Mouse (Mus musculus) neural tube, embryonic 15.5 days (tissue): ENCODE data around the gene Stam2. TPM values are rescaled to one million over a fixed set of nuclear protein-coding genes. Genes with fewer than 3 reads are reported as not detected.

Experiments used
- ATAC-seq: fragments of 200-750 bp; cut with Nextera tagmentation; 2 replicates; pipeline ENCODE4 v1.8.0; 2017; ENCODE audit warnings: mild to moderate bottlenecking, moderate TSS enrichment, moderate library complexity; ENCODE audit not compliant: low FRiP score
- H3K27ac ChIP-seq: fragments of 300-500 bp; sonication (generic); replicated peaks from 2 replicates; pipeline ENCODE4 v1.5.1; 2015; ENCODE audit warnings: mild to moderate bottlenecking, inconsistent platforms
- H3K27me3 ChIP-seq: fragments of 300-500 bp; sonication (generic); replicated peaks from 2 replicates; pipeline ENCODE4 v1.6.1; 2015; ENCODE audit warnings: inconsistent platforms
- H3K36me3 ChIP-seq: fragments of 300-500 bp; sonication (generic); 2 replicates; pipeline ENCODE4 v1.6.1; 2015; ENCODE audit warnings: inconsistent platforms
- H3K4me1 ChIP-seq: fragments of 300-500 bp; sonication (generic); 2 replicates; pipeline ENCODE4 v1.6.1; 2015; ENCODE audit warnings: inconsistent platforms
- H3K4me2 ChIP-seq: fragments of 300-500 bp; sonication (generic); 2 replicates; pipeline ENCODE4 v1.6.1; 2015; ENCODE audit warnings: inconsistent platforms, mild to moderate bottlenecking, moderate library complexity
- H3K4me3 ChIP-seq: fragments of 300-500 bp; sonication (generic); replicated peaks from 2 replicates; pipeline ENCODE4 v1.5.1; 2015; ENCODE audit warnings: mild to moderate bottlenecking, inconsistent platforms
- H3K9ac ChIP-seq: fragments of 300-500 bp; sonication (generic); replicated peaks from 2 replicates; pipeline ENCODE4 v1.6.1; 2015; ENCODE audit warnings: mild to moderate bottlenecking, inconsistent platforms
- H3K9me3 ChIP-seq: fragments of 300-500 bp; sonication (generic); replicated peaks from 2 replicates; pipeline ENCODE4 v1.6.1; 2016; ENCODE audit warnings: inconsistent platforms
- WGBS: fragments of 180-500 bp; shearing (Covaris S2); methylation state at CpG from one replicate; pipeline ENCODE4 v1.1.7; 2015; ENCODE audit warnings: mixed read lengths; 5-methylcytosine and 5-hydroxymethylcytosine counted together
- polyA plus RNA-seq: library from polyadenylated mRNA; unstranded; fragments of >200 nt; fragmentation: Nextera tagmentation; extraction: Ambion mirVana; gene quantifications from 2 replicates; pipeline ENCODE4 v1.2.1, GENCODE M21; 2015

Gene Stam2
- polyA plus RNA-seq, 1 experiment from 2014 or later, result 34.5 TPM

- Histone ChIP-seq H3K9me3 (no peaks in the 10 kb centered on the region), H3K4me1 (0 out of 2 replicates have a peak, but pooled peaks cover 2% of the 10 kb centered on the region), H3K4me3 (no peak overlapping the region), H3K9ac (no peak overlapping the region), H3K4me2 (no peak overlapping the region), H3K27ac (no peak overlapping the region), H3K27me3 (no peaks in the 10 kb centered on the region), H3K36me3 (no peaks in the 10 kb centered on the region)
- no peak for ATAC-seq
- WGBS, result 33% methylated on average over 10 of the region's 10 CpGs
These were observed 16.5 kb upstream of the Stam2 start for GRCm38 (mm10) chr2:52758627-52759026.

DNA sequence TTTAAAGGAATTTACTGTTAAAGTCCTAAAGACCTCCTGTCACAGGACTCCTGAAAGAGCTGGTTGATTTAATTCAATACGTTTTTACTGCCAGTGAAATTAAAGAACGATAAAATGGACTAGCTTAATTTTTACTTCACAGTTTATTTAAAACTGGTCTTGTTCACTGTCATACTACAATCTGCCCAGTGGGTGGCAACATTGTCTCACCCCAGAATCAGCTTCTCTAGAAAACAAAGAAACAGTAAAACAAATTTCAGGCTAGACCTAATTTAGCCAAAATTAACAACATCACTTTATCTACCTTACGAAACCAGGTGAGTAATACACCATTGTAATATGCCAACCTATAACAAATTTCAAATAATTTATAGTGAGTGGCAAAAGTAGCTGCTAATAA lies 14.6 kb upstream of the Stam2 start:
- no peak overlapping the region for H3K4me2 ChIP-seq
- ATAC-seq, result no peak

GRCm38 (mm10) chr2:52753573-52754317 lies 11.7 kb upstream of the Stam2 start:
- Histone ChIP-seq H3K27ac (no peak overlapping the region), H3K27me3 (no peaks in the 10 kb centered on the region), H3K9ac (no peak overlapping the region), H3K4me3 (no peak overlapping the region), H3K4me1 (0 out of 2 replicates have a peak, but pooled peaks cover 2% of the 10 kb centered on the region), H3K36me3 (no peaks in the 10 kb centered on the region), H3K4me2 (no peak overlapping the region), H3K9me3 (no peaks in the 10 kb centered on the region)
- WGBS, result 35% methylated on average over 3 of the region's 3 CpGs
- no peak for ATAC-seq

More for the DNA sequence above, 14.6 kb upstream of the Stam2 start:
- no peak overlapping the region for H3K9ac ChIP-seq
- no peaks in the 10 kb centered on the region for H3K9me3 ChIP-seq
- H3K4me1 ChIP-seq, result 0 out of 2 replicates have a peak, but pooled peaks cover 2% of the 10 kb centered on the region
- no peak overlapping the region for H3K27ac ChIP-seq
- no peak overlapping the region for H3K4me3 ChIP-seq
- no peaks in the 10 kb centered on the region for H3K36me3 ChIP-seq
- 15% methylated on average over 3 of the region's 3 CpGs for WGBS
- no peaks in the 10 kb centered on the region for H3K27me3 ChIP-seq

DNA sequence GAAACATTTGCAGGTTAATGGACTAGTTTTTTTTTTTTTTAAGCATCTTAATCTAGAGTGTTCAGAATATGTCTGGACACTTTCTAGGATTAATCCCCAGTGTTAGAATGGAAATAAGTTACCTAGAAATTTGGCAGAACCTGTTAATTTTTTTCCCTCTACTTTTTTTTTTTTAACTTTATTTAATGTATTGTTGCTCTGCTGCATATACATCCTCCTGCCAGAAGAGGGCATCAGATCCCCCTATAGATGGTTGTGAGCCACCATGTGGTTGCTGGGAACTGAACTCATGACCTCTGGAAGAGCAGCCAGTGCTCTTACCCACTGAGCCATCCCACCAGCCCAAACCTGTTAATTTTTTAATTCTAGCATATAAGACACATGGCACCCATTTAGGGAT lies 2.0 kb upstream of the Stam2 start:
- ATAC-seq, result no peak
- no peak overlapping the region for H3K4me3 ChIP-seq
- no peaks in the 10 kb centered on the region for H3K27me3 ChIP-seq
- no peak overlapping the region for H3K27ac ChIP-seq
- H3K4me1 ChIP-seq, result peaks cover 12% of the 10 kb centered on the region
- H3K4me2 ChIP-seq, result no peak overlapping the region
- no peaks in the 10 kb centered on the region for H3K9me3 ChIP-seq
- H3K36me3 ChIP-seq, result no peaks in the 10 kb centered on the region
- no peak overlapping the region for H3K9ac ChIP-seq

DNA sequence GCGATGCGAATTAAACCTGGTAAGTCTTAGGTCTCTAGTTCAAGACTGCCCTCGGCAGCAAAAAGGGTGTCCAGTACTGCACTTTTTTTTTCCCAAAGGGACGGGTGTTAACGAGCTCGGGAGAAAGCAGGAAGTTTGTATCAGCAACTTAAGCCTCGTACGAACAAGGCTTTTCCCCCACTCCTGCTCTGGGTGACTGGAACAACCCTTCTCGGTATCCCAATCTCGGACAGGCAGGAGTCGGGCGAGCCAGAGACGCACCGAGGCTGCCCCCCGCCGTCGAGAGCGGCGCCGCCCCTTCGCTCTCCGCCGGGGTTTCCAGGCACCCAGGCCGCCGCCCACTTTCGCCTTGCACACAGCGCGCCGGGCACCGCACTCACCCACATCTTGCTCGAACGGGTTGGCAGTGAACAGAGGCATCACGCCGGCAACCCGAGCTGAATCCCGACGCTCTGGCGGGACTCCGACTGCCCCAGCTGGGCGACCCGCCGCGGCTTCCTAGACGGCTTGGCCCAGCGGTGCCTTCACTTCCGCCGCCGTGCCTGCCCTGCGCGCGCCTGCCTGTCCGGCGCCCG lies 313 bp downstream of the Stam2 start:
- peak overlapping the region; percentile 99 for H3K27ac ChIP-seq
- H3K4me3 ChIP-seq, result peak overlapping the region; percentile 95
- H3K36me3 ChIP-seq, result no peaks in the 10 kb centered on the region
- no peaks in the 10 kb centered on the region for H3K27me3 ChIP-seq
- ATAC-seq, result peak; percentile 92
- H3K4me1 ChIP-seq, result peaks cover 12% of the 10 kb centered on the region
- no peaks in the 10 kb centered on the region for H3K9me3 ChIP-seq
- peak overlapping the region; percentile 76 for H3K9ac ChIP-seq
- peak overlapping the region; percentile 67 for H3K4me2 ChIP-seq
- WGBS, result under 1% methylated on average over 54 of the region's 54 CpGs

DNA sequence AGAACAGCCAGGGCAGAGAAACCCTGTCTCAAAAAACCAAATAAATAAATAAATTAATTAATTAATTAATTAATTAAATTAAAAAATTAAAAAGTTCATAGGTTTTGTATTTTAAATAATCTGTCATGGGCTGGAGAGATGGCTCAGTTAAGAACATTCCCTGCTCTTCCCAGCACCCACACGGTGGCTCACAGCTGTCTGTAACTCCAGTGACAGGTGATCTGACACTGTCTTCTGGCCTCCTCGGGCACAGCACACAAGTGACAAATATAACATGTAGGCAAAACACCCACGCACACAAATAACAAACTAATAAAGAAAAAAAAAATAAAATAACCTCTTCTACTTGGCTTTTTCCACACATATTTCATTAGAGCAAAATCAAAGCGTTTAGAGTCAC lies 1.5 kb downstream of the Stam2 start:
- ATAC-seq, result no peak
- Histone ChIP-seq H3K36me3 (no peaks in the 10 kb centered on the region), H3K4me1 (peaks cover 12% of the 10 kb centered on the region), H3K27ac (no peak overlapping the region), H3K4me3 (no peak overlapping the region), H3K9ac (no peak overlapping the region), H3K4me2 (peak overlapping the region; percentile 3; the same call in 1 of the 2 replicates), H3K27me3 (no peaks in the 10 kb centered on the region), H3K9me3 (no peaks in the 10 kb centered on the region)
- 76% methylated on average over 4 of the region's 4 CpGs for WGBS

- no peak overlapping the region for H3K27ac ChIP-seq
- H3K9me3 ChIP-seq, result no peaks in the 10 kb centered on the region
- H3K4me3 ChIP-seq, result no peak overlapping the region
These were observed 7.6 kb downstream of the Stam2 start for GRCm38 (mm10) chr2:52734504-52734903.

GRCm38 (mm10) chr2:52733659-52734058 lies 8.4 kb downstream of the Stam2 start:
- Histone ChIP-seq H3K27me3 (no peaks in the 10 kb centered on the region), H3K27ac (no peak overlapping the region), H3K4me3 (no peak overlapping the region), H3K9me3 (no peaks in the 10 kb centered on the region), H3K36me3 (no peaks in the 10 kb centered on the region), H3K4me1 (no peaks in the 10 kb centered on the region), H3K4me2 (no peak overlapping the region), H3K9ac (no peak overlapping the region)
- 95% methylated on average over 7 of the region's 7 CpGs for WGBS
- ATAC-seq, result no peak

More at GRCm38 (mm10) chr2:52734504-52734903, 7.6 kb downstream of the Stam2 start:
- Histone ChIP-seq H3K9ac (no peak overlapping the region), H3K27me3 (no peaks in the 10 kb centered on the region), H3K4me2 (no peak overlapping the region), H3K4me1 (no peaks in the 10 kb centered on the region), H3K36me3 (no peaks in the 10 kb centered on the region)
- ATAC-seq, result no peak
- 96% methylated on average over 7 of the region's 7 CpGs for WGBS

DNA sequence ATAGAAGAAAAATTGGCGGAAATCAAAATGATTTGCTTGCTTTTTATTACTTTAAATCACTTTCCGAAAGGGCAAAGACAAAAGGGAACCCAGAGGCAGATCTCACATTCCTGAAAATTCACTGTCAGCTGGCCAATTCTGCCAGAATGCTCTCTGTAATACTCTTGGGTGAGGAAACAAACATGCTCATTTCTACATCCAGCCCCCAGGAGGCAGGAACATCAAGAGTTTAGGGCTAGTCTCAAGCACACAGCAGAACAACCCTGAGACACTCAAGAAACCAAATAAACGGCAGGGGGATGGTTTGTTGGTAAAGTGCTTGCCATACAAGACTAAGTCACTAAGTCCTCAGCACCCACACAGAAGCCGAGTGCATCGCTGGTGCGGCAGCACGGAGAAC lies 9.5 kb downstream of the Stam2 start:
- ATAC-seq, result no peak
- Histone ChIP-seq H3K27ac (no peak overlapping the region), H3K9me3 (no peaks in the 10 kb centered on the region), H3K9ac (no peak overlapping the region), H3K36me3 (no peaks in the 10 kb centered on the region), H3K27me3 (no peaks in the 10 kb centered on the region), H3K4me1 (no peaks in the 10 kb centered on the region), H3K4me3 (no peak overlapping the region), H3K4me2 (no peak overlapping the region)
- 90% methylated on average over 7 of the region's 7 CpGs for WGBS

DNA sequence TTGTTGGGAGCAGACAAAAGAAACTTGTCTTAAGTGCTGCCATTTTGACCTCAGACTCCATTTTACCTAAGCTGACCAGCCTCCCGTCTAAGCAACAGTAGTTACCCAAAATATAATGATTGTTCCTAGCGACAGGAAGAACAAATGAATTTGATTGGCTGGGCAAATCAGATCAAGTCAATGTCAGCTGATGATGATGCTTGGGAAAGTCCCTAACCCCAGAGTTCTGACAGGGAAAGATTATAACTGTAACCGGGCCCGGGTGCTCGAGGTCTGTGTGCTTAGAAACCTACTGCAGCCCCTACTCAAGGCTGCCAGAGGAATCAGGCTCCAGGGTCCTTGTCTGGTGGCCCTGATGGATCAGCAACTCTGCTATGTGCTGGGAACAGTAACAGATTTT lies 10.1 kb downstream of the Stam2 start:
- H3K36me3 ChIP-seq, result no peaks in the 10 kb centered on the region
- H3K9ac ChIP-seq, result no peak overlapping the region
- no peak overlapping the region for H3K4me3 ChIP-seq
- H3K9me3 ChIP-seq, result no peaks in the 10 kb centered on the region
- no peak overlapping the region for H3K27ac ChIP-seq
- no peak for ATAC-seq
- WGBS, result 82% methylated on average over 5 of the region's 5 CpGs
- H3K4me2 ChIP-seq, result no peak overlapping the region
- no peaks in the 10 kb centered on the region for H3K27me3 ChIP-seq
- H3K4me1 ChIP-seq, result no peaks in the 10 kb centered on the region

GRCm38 (mm10) chr2:52730891-52731290 lies 11.2 kb downstream of the Stam2 start:
- Histone ChIP-seq H3K9ac (no peak overlapping the region), H3K27ac (no peak overlapping the region), H3K9me3 (no peaks in the 10 kb centered on the region), H3K27me3 (no peaks in the 10 kb centered on the region), H3K4me3 (no peak overlapping the region), H3K36me3 (no peaks in the 10 kb centered on the region), H3K4me2 (no peak overlapping the region), H3K4me1 (no peaks in the 10 kb centered on the region)
- ATAC-seq, result no peak
- 90% methylated on average over 6 of the region's 6 CpGs for WGBS

DNA sequence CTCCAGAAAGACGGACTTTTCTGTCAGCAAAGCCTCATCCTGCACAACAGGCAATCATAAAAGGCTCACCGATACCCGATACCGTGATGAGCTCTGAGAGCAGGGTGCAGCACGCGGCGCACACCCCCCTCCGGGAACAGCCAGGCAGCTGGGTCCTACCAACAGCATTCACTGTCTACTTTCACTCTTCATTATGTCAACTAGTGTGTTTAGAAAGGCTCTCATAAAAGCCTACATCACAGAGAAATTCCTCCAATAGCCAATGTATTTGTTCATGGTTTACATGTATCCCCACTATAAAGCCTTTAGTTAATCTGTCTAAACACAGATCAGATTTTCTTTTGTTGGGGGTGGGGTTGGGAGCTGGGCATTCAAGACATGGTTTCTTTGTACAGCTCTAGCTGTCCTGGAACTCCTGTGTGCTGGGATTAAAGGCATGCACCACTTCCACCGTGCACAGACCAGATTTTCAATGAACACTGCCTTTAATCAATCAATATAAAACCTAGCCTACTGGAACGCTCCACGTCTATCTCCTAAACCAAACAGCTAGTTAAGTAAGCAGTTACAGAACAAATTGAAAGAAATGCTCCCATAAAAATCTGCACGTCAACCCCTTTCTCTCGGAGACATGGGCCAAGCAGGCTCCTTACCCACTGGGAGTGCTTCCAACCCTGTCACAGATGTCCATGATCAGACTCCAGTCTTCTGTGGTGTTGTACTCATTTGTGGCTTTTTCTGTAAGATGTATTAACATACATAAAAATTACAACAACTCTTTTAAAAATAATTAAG lies 21.7 kb downstream of the Stam2 start:
- Histone ChIP-seq H3K9me3 (no peaks in the 10 kb centered on the region), H3K36me3 (no peaks in the 10 kb centered on the region), H3K27ac (no peak overlapping the region), H3K27me3 (no peaks in the 10 kb centered on the region), H3K4me1 (no peaks in the 10 kb centered on the region), H3K9ac (no peak overlapping the region), H3K4me3 (no peak overlapping the region), H3K4me2 (no peak overlapping the region)
- WGBS, result 33% methylated on average over 13 of the region's 13 CpGs
- no peak for ATAC-seq
